Mouse (Mus musculus) splenic B cell, adult 2 months (primary cell): Measurements from ENCODE around the gene Wdr59.
A peak's percentile ranks its signal among the peaks of the same experiment; 100 is the strongest.

Source experiments
- DNase-seq: peaks from one replicate; pipeline ENCODE4 v3.0.0-alpha.2; 2011; ENCODE audit warnings: low read depth, low spot score
- H3K27me3 ChIP-seq: 2 replicates; pipeline ENCODE4 v1.6.1; 2012; ENCODE audit warnings: mild to moderate bottlenecking, low read length, moderate library complexity, mixed read lengths; ENCODE audit not compliant: control insufficient read depth, poor library complexity, insufficient read depth, severe bottlenecking
- H3K36me3 ChIP-seq: 2 replicates; pipeline ENCODE4 v1.6.1; 2012; ENCODE audit warnings: mild to moderate bottlenecking, low read length, moderate library complexity, mixed read lengths; ENCODE audit not compliant: control insufficient read depth, poor library complexity, insufficient read depth, severe bottlenecking

The Wdr59 gene

GRCm38 (mm10) chr8:111521713-111522429 lies at the start of gene Wdr59:
Gene Wdr59 (minus strand): TSS chr8:111522092.
- peak; percentile 100 for DNase-seq
- Histone ChIP-seq H3K36me3 (no peaks in the 10 kb centered on the region), H3K27me3 (no peaks in the 10 kb centered on the region)

DNA sequence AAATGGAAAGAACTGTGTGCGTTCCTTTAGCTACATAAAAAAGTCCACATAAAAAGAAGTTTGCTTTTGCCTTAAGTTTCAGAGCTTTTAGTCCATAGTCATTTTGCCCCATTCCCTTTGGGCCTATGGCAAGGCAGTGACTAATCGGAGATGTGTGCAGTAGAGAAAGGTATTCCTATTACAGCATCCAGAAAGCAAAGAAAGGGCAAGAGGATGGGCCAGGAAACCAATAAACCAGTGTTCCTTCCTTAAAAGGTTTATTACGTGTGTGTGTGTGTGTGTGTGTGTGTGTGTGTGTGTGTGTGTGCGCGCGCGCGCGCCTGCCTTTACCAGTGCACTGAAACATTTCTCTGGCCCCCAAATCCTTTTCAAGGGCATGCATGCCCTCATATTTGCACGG lies 49.8 kb upstream of the Wdr59 start:
- DNase-seq = peak; percentile 24
- no peaks in the 10 kb centered on the region for H3K27me3 ChIP-seq
- no peaks in the 10 kb centered on the region for H3K36me3 ChIP-seq

DNA sequence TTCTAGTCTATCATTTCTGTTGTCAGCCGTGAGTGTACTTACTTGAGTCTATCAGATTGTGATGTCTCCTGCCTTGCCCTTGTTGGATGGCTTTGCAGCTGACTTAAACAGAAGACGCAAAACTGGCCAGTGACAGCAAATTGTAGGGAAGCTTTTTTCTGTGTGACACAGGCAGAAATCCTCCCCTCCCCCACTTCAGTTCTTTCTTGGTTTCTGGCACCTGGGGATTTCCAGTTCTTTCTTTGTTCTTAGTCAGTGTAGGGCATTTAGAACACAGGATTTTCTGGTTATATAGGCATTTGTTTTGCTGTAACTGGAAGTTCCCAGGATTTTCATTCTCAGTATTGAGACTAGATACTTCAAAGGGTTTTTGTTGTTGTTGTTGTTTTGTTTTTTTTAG lies 48.5 kb upstream of the Wdr59 start:
- H3K27me3 ChIP-seq = no peaks in the 10 kb centered on the region
- peak; percentile 54 for DNase-seq

DNA sequence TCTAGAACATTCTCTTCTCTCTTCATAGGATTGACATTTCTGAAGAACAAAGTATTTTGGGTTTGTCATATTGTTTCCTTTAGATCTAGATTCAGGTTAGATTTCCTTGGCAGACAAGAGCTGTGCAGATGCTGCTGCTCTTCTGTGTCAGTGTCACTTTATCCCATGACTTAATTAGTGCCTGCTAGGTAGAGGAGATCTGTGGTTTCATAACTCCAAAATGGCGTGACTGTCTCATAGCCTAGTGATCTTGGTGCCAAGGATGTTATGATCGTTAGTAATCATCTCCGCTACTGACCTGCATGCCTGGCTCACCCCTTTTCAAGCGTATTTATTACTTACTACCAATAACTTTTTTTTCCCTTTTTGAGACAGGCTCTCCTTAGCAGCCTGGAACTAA lies 48.0 kb upstream of the Wdr59 start:
- H3K27me3 ChIP-seq = no peaks in the 10 kb centered on the region
- H3K36me3 ChIP-seq = no peaks in the 10 kb centered on the region
- no peak for DNase-seq

More for the DNA sequence above, 48.5 kb upstream of the Wdr59 start:
- no peaks in the 10 kb centered on the region for H3K36me3 ChIP-seq

GRCm38 (mm10) chr8:111568029-111568428 lies 46.1 kb upstream of the Wdr59 start:
- no peaks in the 10 kb centered on the region for H3K27me3 ChIP-seq
- no peak for DNase-seq
- H3K36me3 ChIP-seq = no peaks in the 10 kb centered on the region

DNA sequence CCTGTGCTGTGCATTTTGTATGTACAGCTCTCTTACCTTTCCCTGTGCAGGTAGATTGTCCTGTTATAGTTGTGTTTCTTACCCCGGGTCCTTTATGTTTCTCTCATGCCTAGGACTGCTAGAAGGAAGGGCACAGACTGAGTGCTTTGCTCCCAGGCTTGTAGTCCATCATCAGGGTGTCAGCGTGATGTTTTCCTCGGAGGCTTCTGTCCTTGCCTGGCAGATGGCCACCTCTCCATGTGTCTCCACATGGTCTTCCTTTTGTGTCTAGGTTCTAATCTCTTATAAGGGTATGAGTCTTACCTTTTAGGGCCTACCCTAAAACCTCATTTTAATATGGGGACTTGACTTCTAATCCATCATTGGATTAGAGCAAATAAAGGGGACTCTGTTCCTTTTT lies 45.7 kb upstream of the Wdr59 start:
- no peaks in the 10 kb centered on the region for H3K36me3 ChIP-seq
- no peaks in the 10 kb centered on the region for H3K27me3 ChIP-seq
- no peak for DNase-seq

GRCm38 (mm10) chr8:111566326-111566725 lies 44.4 kb upstream of the Wdr59 start:
- H3K36me3 ChIP-seq = no peaks in the 10 kb centered on the region
- no peak for DNase-seq
- no peaks in the 10 kb centered on the region for H3K27me3 ChIP-seq

DNA sequence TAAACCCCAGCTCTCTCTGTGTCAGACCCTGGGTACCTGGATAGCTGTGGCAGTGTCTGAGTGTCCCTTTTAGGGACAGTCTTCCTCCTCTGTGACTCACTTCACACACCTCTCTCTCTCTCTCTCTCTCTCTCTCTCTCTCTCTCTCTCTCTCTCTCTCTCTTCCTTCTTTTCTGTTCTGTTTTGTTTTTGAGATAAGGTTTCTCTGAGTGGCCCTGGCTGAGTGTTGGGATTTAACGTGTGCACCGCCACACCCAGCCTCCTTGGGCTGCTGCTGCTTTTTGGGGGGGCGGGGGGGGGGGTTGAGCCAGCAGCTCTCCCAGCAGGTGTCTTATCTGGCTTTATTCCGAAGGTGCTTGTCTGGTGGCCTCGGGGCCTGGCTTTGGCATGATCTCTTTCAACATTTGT lies 43.9 kb upstream of the Wdr59 start:
- DNase-seq = no peak
- Histone ChIP-seq H3K27me3 (no peaks in the 10 kb centered on the region), H3K36me3 (no peaks in the 10 kb centered on the region)

GRCm38 (mm10) chr8:111564093-111564492 lies 42.2 kb upstream of the Wdr59 start:
- DNase-seq = no peak
- Histone ChIP-seq H3K27me3 (no peaks in the 10 kb centered on the region), H3K36me3 (no peaks in the 10 kb centered on the region)

GRCm38 (mm10) chr8:111563687-111564086 lies 41.8 kb upstream of the Wdr59 start:
- Histone ChIP-seq H3K27me3 (no peaks in the 10 kb centered on the region), H3K36me3 (no peaks in the 10 kb centered on the region)
- no peak for DNase-seq

GRCm38 (mm10) chr8:111563075-111563474 lies 41.2 kb upstream of the Wdr59 start:
- DNase-seq = no peak
- no peaks in the 10 kb centered on the region for H3K36me3 ChIP-seq
- H3K27me3 ChIP-seq = no peaks in the 10 kb centered on the region

DNA sequence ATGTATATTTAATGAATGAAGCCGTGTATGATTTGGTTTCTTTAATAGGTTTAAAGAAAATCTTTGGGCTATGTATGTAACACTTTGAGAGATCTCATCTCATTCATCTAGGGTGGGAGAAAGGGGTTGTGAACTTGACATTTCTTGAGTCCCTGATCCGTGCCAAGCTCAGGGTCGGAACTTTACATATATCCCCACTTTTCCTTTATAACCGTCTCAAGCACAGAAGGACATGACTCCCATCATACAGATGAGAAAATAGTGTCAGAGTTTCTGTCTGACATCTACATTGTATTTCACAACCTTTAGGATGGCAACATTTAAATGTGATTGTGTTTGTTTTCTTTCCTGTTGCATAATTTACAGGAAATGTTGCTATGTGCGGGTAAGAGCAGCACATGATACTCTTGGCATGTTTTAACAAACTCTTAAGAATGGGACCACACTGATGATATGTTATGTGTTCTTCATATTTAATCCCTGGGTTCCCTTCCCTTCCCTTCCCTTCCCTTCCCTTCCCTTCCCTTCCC lies 40.4 kb upstream of the Wdr59 start:
- Histone ChIP-seq H3K36me3 (no peaks in the 10 kb centered on the region), H3K27me3 (no peaks in the 10 kb centered on the region)
- no peak for DNase-seq

GRCm38 (mm10) chr8:111561824-111562223 lies 39.9 kb upstream of the Wdr59 start:
- no peaks in the 10 kb centered on the region for H3K36me3 ChIP-seq
- H3K27me3 ChIP-seq = no peaks in the 10 kb centered on the region
- DNase-seq = peak; percentile 69

- H3K36me3 ChIP-seq = no peaks in the 10 kb centered on the region
- H3K27me3 ChIP-seq = no peaks in the 10 kb centered on the region
- DNase-seq = no peak
Observed at GRCm38 (mm10) chr8:111551511-111552130, 29.7 kb upstream of the Wdr59 start.

- Histone ChIP-seq H3K36me3 (no peaks in the 10 kb centered on the region), H3K27me3 (no peaks in the 10 kb centered on the region)
- DNase-seq = no peak
Observed at GRCm38 (mm10) chr8:111550002-111550870, 28.3 kb upstream of the Wdr59 start.
